Mouse (Mus musculus): ENCODE results near the gene Pkn3.

- TF ChIP-seq CTCF (IDR thresholded peaks at IDR 0.05; ENCODE audit: extremely low read depth, insufficient read length, insufficient replicate concordance, low read depth, low read length) (no peak), POLR2A (IDR thresholded peaks at IDR 0.05; ENCODE audit: low read depth, low read length) (no peak)
Observed at GRCm38 (mm10) chr2:30100214-30100613, 22.7 kb downstream of the Pkn3 start.
